Mouse (Mus musculus): ENCODE measurements around the gene Tatdn2. TPM values are rescaled to one million over a fixed set of nuclear protein-coding genes. Genes with fewer than 3 reads are reported as not detected.
A peak's percentile ranks its signal among the peaks of the same experiment; 100 is the strongest.

The Tatdn2 gene
- 0.52 and 0.65 TPM in 2 replicates for polyA plus RNA-seq (2015; fragmentation: Nextera tagmentation; extraction: Ambion mirVana)

DNA sequence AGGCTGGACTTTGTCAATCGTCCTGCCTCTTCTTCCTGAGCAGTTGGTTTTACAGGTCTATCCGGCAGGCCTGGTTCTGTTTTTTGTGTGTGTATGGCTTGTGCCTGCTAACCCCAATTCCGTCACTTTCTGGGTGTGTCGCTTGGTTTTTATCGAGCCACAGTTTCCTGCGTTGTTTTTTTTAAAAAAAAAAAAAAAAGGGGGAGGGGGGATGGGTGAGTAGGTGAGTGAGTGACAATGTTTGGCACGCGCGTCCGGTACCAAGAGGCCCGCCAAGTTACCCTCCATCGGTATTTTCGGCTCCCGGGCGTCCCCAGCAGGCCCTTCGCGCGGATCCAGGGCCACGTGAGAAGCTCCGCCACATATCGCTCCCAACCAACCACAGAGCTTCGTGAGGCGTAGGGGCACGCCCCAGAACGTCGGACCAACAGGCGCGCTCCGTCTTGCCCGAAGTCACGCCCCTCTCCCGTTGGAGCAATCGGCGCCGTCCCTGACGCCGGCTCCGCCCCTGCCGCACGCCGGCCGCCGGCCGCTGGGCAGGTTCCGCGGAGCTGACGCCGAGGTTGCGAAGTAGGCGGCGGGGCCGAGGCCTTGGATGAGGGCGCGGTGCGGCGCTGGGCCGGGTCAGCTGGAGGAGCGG is at the start of gene Tatdn2:
Gene Tatdn2 (plus strand): TSS at position 469 of the 640 bp plus-strand sequence.
- Histone ChIP-seq H3K27me3 (replicated peaks) (no peaks in the 10 kb centered on the region), H3K4me3 (peak within 1 kb of the TSS; percentile 82), H3K36me3 (peaks cover 34% of the 10 kb centered on the region), H3K9me3 (no peaks in the 10 kb centered on the region), H3K9ac (peak within 1 kb of the TSS; percentile 90), H3K4me1 (peaks cover 58% of the 10 kb centered on the region), H3K4me2 (peak within 1 kb of the TSS; percentile 95), H3K27ac (replicated peaks) (peak within 1 kb of the TSS; percentile 93)
- ATAC-seq (ENCODE audit: extremely low read depth, insufficient number of reproducible peaks, low FRiP score, low TSS enrichment): peak; percentile 97
- WGBS: under 1% methylated on average over 58 of the region's 58 CpGs

DNA sequence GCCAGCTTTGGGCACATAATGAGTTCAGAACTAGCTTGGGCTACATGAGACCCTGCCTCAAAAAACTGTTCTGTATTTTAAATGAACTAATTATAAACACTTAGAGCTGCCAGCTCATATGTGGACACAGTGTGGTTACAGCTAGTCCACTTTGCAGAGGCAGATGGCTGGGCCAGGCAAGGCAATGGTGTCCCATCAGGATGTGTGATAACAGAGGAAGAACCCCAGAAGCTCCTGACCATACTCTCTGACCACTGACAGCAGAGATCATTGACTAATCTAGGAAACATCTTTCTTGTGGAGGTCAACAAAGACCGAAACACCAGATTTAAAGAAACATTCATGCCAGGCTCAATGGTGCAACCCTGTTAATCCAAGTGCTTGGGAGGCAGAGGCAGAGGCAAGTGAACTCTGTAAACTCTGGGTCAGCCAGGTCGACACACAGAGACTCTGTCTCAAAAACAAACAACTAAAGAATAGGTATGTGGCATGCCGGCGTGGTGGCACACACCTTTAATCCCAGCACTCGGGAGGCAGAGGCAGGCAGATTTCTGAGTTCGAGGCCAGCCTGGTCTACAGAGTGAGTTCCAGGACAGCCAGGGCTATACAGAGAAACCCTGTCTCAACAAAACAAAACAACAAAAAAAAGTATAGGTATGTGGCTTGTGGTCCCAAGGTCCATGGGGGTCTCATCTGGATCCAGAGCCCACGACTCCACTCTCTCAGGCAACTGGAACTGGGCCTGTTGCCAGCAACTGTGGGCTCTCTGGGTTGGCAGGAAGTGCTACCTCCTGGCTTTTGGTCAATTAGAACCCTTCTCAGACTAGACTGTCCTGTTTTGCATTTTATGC is 47.3 kb upstream of the Tatdn2 start:
- no peak overlapping the region for H3K4me3 ChIP-seq
- ATAC-seq (ENCODE audit: extremely low read depth, insufficient number of reproducible peaks, low FRiP score, low TSS enrichment): no peak
- H3K27me3 ChIP-seq (replicated peaks): no peaks in the 10 kb centered on the region
- 0 out of 2 replicates have a peak, but pooled peaks cover 4% of the 10 kb centered on the region for H3K4me1 ChIP-seq
- WGBS: 73% methylated on average over 7 of the region's 7 CpGs
- no peaks in the 10 kb centered on the region for H3K9me3 ChIP-seq
- no peak overlapping the region for H3K4me2 ChIP-seq
- peaks cover 4% of the 10 kb centered on the region for H3K36me3 ChIP-seq
- H3K27ac ChIP-seq (replicated peaks): no peak overlapping the region
- H3K9ac ChIP-seq: no peak overlapping the region

DNA sequence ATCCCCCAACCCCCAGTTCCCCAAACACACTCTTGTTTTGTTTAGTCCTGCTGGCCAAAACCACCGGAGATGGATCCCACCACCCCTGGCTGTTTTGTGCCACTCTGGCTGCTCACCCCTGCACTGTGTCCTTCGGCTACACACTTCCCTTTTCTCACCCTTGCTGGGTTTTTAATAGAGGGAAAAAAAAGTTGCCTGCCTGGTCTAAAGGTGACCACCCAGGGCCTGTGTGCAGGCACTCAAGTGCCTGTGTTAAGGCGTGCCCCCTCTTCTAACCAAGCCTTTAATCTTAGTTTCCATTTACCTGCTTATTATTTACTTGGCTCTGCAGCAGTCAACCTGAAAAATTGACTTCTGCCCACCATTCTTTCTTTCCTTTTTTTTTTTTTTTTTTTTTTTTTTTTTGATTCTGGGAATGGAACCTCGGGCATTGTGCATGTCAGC is 46.6 kb upstream of the Tatdn2 start:
- no peak overlapping the region for H3K27ac ChIP-seq (replicated peaks)
- H3K36me3 ChIP-seq: peaks cover 4% of the 10 kb centered on the region
- no peak for ATAC-seq (ENCODE audit: extremely low read depth, insufficient number of reproducible peaks, low FRiP score, low TSS enrichment)
- H3K9me3 ChIP-seq: no peaks in the 10 kb centered on the region
- H3K9ac ChIP-seq: no peak overlapping the region
- H3K4me3 ChIP-seq: no peak overlapping the region
- 0 out of 2 replicates have a peak, but pooled peaks cover 4% of the 10 kb centered on the region for H3K4me1 ChIP-seq
- no peaks in the 10 kb centered on the region for H3K27me3 ChIP-seq (replicated peaks)
- no peak overlapping the region for H3K4me2 ChIP-seq
- 78% methylated on average over 4 of the region's 4 CpGs for WGBS

DNA sequence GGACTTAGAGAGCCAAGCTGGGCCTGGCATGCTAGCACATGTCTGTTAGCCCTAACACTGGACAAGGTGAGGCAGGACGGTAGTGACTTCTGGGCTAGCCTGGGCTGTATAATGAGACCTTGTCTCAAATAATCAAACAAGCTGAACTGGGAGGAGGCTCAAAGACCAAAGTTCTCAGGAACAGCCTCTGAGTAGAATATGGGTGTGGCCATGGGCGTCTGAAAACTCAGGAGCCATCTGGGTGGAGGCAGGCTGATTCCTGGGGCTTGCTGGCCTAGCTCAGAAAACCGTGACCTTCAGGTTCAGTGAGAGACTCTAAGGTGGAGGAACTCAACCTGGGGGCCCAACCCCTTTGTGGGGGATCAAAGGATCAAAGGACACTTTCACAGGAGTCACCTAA is 45.2 kb upstream of the Tatdn2 start:
- no peaks in the 10 kb centered on the region for H3K27me3 ChIP-seq (replicated peaks)
- 60% methylated on average over 3 of the region's 3 CpGs for WGBS
- no peak overlapping the region for H3K4me2 ChIP-seq
- 0 out of 2 replicates have a peak, but pooled peaks cover 4% of the 10 kb centered on the region for H3K4me1 ChIP-seq
- H3K36me3 ChIP-seq: peaks cover 4% of the 10 kb centered on the region
- H3K9me3 ChIP-seq: no peaks in the 10 kb centered on the region
- no peak overlapping the region for H3K4me3 ChIP-seq
- ATAC-seq (ENCODE audit: extremely low read depth, insufficient number of reproducible peaks, low FRiP score, low TSS enrichment): no peak
- no peak overlapping the region for H3K9ac ChIP-seq
- no peak overlapping the region for H3K27ac ChIP-seq (replicated peaks)

DNA sequence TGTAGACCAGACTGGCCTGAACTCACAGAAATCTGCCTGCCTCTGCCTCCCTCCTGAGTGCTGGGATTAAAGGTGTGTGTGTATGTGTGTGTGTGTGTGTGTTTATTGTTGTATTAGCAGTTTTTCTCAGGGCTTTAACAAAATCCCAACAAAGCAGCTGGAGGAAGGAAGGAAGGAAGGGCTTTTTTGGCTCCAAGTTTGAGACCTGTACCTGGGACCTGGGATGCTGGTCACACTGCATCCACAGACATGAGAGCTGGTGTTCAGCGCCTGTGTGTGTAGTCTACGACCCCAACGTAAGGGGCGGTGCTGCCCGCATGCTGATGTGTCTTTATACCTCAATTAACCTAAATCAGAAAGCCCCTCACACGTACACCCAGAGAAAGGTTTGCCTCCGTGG is 43.3 kb upstream of the Tatdn2 start:
- H3K4me3 ChIP-seq: no peak overlapping the region
- no peak for ATAC-seq (ENCODE audit: extremely low read depth, insufficient number of reproducible peaks, low FRiP score, low TSS enrichment)
- H3K9ac ChIP-seq: no peak overlapping the region
- H3K27me3 ChIP-seq (replicated peaks): no peaks in the 10 kb centered on the region
- no peaks in the 10 kb centered on the region; the same call in 1 of the 2 replicates for H3K36me3 ChIP-seq
- WGBS: 83% methylated on average over 7 of the region's 7 CpGs
- no peak overlapping the region for H3K4me2 ChIP-seq
- H3K9me3 ChIP-seq: no peaks in the 10 kb centered on the region
- no peak overlapping the region for H3K27ac ChIP-seq (replicated peaks)
- H3K4me1 ChIP-seq: 0 out of 2 replicates have a peak, but pooled peaks cover 4% of the 10 kb centered on the region

DNA sequence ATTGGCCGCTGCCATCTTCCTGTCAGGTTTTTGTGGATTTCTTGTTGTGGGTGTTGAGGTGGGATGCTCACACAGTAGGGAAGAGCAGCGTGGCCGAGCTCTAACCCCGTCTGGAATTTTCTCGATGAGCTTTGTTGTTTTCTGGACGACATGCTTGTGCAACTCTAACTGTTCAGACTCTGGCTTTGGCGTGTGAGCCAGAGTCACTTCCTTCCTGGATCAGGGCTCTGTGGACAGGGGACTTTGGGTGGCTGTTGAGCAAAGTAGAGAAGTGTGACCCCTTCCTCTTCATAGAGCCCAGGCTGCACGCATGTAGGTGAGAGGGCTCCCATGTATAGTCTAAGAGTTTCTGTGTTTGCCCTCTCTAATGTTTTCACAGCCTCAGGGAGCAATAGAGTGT is 42.7 kb upstream of the Tatdn2 start:
- Histone ChIP-seq H3K36me3 (no peaks in the 10 kb centered on the region; the same call in 1 of the 2 replicates), H3K4me3 (no peak overlapping the region), H3K4me2 (no peak overlapping the region), H3K9ac (no peak overlapping the region), H3K9me3 (no peaks in the 10 kb centered on the region), H3K27ac (replicated peaks) (no peak overlapping the region), H3K27me3 (replicated peaks) (no peaks in the 10 kb centered on the region), H3K4me1 (peaks cover 6% of the 10 kb centered on the region)
- ATAC-seq (ENCODE audit: extremely low read depth, insufficient number of reproducible peaks, low FRiP score, low TSS enrichment): no peak
- 63% methylated on average over 8 of the region's 8 CpGs for WGBS

DNA sequence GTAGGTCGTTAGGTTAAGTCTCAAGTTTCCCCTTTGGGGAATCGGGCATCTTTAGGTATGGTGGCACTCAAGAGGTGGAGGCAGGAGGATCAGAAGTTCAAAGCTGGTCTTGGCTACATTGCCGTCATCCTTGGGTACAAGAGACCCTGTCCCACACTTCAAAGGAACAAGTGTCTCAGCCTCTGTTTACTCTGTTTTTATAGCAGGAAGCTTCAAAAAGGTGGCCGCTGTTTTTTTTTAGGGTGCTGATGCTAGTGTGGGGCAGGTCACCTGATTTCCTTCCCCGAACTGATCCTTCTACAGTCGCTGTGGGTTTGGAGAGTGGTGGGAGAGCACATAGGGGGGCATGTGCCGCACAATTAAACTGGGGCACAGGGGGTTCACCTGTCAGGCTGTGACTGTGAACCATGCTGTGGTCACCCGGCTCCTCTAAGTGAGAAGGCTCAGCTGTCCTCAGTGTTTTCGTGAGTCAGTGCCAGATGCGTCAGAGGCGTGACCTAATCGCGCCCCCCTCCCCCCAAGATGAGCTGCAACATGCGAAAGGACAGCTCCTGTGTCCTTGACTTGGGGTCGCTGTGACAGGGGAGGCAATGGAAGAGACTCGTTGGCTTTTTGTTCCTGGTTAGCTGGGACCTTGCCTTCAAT is 42.0 kb upstream of the Tatdn2 start:
- Histone ChIP-seq H3K4me2 (no peak overlapping the region), H3K27me3 (replicated peaks) (no peaks in the 10 kb centered on the region), H3K27ac (replicated peaks) (no peak overlapping the region), H3K4me1 (peaks cover 14% of the 10 kb centered on the region), H3K36me3 (no peaks in the 10 kb centered on the region), H3K4me3 (no peak overlapping the region), H3K9ac (no peak overlapping the region), H3K9me3 (no peaks in the 10 kb centered on the region)
- no peak for ATAC-seq (ENCODE audit: extremely low read depth, insufficient number of reproducible peaks, low FRiP score, low TSS enrichment)
- WGBS: 65% methylated on average over 16 of the region's 16 CpGs

DNA sequence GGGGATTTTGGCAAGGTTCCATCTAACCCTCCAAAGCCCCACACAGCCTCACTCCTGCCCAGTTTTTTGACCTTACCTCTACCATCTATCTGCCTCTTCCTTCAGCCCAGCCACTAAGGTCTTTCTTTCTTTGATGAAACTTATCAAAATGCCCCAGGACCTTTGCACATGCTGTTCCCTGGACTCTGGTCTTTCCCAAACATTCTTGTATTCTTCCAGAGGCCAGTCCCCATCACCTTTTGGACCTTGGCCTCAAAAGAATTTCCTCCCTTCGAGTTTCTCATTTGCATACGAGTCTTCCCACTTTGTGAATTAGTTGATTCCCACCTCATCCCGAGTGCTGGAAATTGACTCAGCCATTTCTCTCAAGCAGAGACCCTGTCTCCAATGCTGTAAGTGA is 41.4 kb upstream of the Tatdn2 start:
- Histone ChIP-seq H3K4me2 (no peak overlapping the region), H3K27me3 (replicated peaks) (no peaks in the 10 kb centered on the region), H3K9me3 (no peaks in the 10 kb centered on the region), H3K9ac (no peak overlapping the region), H3K36me3 (no peaks in the 10 kb centered on the region), H3K4me3 (no peak overlapping the region), H3K27ac (replicated peaks) (no peak overlapping the region), H3K4me1 (peaks cover 20% of the 10 kb centered on the region)
- ATAC-seq (ENCODE audit: extremely low read depth, insufficient number of reproducible peaks, low FRiP score, low TSS enrichment): no peak
- 85% methylated on average over 3 of the region's 3 CpGs for WGBS

DNA sequence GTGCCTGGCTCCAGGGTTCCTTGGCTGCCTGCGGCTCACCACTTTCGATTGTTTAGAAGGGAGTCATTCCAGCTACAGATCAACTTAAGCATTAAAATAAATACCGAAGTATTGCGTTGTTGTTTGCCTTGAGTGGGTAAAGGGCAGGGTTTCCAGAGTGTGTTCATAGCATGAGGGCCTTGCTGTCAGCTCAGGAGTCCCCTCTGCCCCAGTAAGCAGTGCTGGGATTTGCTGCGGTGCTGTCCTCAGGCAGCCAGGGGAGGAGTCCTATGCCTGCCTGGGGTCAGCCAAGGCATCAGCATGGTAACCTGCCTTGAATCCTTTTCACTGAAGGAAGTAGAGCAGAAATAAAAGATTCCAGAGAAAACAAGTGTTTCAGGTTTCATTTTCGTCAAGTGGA is 40.0 kb upstream of the Tatdn2 start:
- Histone ChIP-seq H3K4me3 (no peak overlapping the region), H3K4me1 (peaks cover 34% of the 10 kb centered on the region), H3K36me3 (no peaks in the 10 kb centered on the region), H3K27me3 (replicated peaks) (no peaks in the 10 kb centered on the region), H3K9me3 (no peaks in the 10 kb centered on the region), H3K4me2 (no peak overlapping the region), H3K9ac (no peak overlapping the region), H3K27ac (replicated peaks) (no peak overlapping the region)
- 86% methylated on average over 6 of the region's 6 CpGs for WGBS
- ATAC-seq (ENCODE audit: extremely low read depth, insufficient number of reproducible peaks, low FRiP score, low TSS enrichment): no peak

DNA sequence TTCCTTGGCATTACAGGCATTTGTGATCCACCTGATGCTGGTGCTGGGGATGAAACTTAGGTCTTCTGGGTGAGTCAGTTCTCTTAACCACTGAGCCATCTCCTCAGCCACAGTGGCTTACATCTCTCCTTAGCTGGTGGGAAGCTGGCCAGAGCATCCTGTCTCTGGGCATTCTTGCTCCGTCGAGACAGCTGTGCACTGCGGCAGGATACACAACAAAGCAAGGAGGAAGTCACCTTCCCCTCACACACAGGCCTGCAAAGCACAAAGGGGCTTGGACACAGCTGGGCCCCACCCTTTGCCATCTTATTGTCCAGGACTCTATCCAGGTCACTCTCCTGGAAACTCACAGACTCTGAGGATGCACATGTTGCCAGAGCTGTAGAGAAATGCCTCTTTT is 38.6 kb upstream of the Tatdn2 start:
- WGBS: 67% methylated on average over 3 of the region's 3 CpGs
- ATAC-seq (ENCODE audit: extremely low read depth, insufficient number of reproducible peaks, low FRiP score, low TSS enrichment): no peak
- H3K27ac ChIP-seq (replicated peaks): 0 out of 2 replicates have a peak overlapping the region, but pooled peaks have one; percentile 24

More for the DNA sequence above, 38.6 kb upstream of the Tatdn2 start:
- Histone ChIP-seq H3K9me3 (no peaks in the 10 kb centered on the region), H3K4me3 (no peak overlapping the region), H3K4me2 (no peak overlapping the region), H3K27me3 (replicated peaks) (no peaks in the 10 kb centered on the region), H3K4me1 (peaks cover 38% of the 10 kb centered on the region), H3K36me3 (peaks cover 3% of the 10 kb centered on the region; the same call in 1 of the 2 replicates), H3K9ac (no peak overlapping the region)

Data from heart, embryonic 13.5 days (tissue).